Mouse (Mus musculus) brain, adult 2 months (tissue): ENCODE results near the gene Cckar.

Experiments
- DNase-seq: peaks from one replicate; pipeline ENCODE4 v3.0.0; 2011; ENCODE audit warnings: low read depth, low spot score

Cckar gene

DNA sequence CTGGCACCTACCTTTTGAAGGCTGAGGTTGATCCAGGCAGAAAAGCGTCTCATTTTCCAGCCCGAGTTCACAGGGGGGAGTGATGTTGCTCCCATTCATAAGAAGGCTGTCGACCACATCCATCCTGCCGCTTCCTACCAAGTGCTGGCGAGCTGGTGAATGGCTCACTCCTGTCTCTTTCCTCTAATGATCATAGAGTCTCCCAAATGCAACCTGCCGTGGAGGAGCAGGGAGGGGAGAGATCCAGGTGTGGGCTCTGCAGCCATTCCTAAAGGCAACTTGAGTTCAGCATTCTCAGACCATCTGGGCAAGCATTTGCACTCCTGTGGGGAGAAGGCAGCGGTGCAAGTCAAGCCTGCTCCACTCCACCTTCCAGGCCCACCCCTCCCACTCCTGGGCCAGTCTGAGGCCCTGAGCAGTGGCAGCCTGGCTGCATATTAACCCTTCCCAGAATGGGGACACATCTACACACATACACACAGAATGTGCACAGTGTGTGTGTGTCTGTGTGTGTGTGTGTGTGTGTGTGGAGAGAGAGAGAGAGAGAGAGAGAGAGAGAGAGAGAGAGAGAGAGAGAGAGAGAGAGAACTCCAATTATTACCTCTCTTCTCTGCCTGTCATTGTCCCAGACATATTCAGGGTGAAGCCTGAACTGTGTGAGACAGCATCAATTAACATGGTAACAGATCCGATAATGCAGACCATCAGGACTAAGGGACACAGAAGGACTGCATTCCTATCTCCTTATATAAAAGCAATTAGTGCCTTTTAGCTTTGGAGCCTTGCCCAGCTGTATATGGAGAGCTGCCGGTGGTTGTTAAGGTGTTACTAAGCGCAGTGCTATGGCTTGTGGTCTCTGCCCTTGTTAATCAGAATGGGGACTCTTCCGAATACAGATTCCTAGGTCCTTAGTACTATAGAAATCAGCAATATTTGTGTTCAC, at the start of gene Cckar:
Gene Cckar, minus strand, starts transcription at position 471 of the 943 bp plus-strand sequence.
- no peak for DNase-seq

DNA sequence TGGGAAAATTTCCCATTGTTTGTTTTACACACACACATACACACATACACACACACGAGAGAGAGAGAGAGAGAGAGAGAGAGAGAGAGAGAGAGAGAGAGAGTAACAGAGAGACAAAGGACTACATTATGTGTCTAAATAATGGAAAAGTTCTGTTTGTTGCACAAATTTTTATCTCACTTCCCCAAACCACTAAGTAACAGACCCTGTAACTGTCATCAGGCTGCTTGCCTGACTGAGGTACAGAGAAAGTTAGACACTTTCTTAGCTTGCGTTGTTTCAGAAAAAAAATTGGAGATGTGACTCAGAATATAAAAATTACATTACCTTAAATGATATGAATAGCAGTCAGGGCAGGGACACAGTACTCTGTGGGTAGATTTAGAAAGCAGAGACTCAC, 36.6 kb upstream of the Cckar start:
- DNase-seq = no peak

DNA sequence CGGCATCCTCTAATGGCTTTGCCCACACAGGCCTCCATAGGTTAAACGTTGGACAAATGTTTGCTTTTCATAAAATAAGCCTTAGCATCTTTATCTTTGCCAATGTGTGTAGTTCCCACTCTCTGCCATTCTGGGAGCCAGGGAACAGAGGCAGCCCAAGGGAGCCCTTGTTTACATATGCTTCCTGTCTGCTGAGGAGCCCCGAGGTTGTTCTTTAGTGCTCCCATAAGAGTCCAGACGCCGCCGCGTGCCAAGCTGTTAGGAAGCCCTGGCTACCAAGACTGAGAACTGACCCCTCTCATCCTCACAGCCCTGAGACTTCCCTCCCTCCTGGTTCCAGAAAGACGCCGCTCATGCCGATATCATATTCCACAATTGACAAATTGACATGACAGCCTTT, 25.4 kb upstream of the Cckar start:
- DNase-seq = no peak

DNA sequence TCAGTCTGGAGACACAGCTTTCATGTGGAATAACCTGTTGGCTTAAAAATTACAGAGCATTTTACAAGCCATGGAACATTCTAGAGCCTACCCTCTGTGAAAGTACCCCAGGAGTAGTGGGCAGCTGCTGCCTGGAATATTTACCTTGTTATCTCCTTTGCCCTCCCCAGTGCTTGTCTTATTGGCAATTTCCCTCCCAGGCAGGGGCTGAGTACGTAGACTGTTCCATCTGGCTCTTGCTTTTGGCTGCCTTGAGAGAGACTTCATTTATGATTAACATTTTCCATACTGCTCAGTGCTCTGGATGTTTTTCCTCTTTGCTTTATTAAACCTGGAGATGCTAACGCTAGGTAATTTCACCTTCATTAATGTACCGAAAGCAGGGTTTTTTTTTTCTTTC, 20.1 kb upstream of the Cckar start:
- no peak for DNase-seq

DNA sequence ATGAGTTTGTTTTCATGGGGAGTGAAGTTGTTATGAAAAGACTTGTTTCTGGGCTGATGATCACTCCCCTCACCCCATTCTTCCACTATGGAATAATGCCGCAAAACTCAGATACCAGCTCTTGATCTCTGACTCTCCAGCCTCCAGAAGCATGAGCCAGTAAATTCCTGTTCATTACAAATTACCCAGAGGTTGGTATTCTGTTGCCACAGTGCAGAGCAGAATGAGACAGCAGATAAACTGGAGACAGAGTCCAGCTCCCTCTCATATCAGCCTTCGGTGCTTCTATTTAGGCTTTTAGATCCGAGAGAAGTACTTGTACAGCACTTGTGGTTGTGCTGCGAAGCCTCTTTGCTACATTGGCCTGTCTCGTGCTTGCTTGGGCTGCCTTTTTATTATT, 18.5 kb upstream of the Cckar start:
- no peak for DNase-seq

- DNase-seq = no peak
These were observed 9.0 kb upstream of the Cckar start for GRCm38 (mm10) chr5:53716462-53716861.

DNA sequence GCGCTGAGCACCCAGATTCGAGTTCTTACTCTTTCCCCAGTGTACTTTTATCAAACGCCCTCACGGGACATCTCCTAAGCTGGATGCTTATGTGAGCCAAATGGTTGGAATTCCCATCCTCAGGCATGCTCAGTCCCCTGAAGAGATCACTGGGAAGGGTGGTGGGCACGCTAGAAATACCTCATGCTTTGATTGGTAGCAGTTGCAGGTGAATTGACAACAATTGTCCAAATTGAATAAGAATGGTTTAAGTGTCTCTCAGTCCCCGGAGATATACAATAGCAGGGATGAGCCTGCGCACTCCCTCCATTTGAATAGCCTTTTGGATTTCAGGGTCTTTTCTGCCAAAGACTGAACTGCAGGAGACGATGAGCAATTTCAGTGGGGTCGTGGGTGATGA, 3.8 kb upstream of the Cckar start:
- no peak for DNase-seq

DNA sequence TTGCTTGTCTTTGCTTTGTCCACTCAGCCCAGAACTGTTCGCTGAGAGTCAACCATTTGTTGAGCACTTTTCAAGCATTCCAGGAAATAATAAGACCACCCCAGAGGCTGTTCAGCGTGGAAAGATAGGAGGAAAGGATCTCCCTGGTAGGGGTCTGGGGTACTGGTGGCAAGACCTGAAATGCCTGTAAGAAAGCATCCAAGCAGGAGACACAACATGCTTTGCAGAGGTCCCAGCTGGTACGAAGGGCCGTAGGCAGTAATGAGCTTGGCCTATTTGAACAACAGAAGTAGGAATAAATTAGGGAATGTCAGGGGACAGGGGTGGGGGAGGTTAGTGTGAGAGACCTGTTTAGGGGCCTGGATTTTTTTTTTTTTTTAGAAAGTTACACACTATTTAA, 686 bp upstream of the Cckar start:
- no peak for DNase-seq

- DNase-seq = peak; percentile 13
These were observed 4.8 kb downstream of the Cckar start for GRCm38 (mm10) chr5:53702686-53703085.

DNA sequence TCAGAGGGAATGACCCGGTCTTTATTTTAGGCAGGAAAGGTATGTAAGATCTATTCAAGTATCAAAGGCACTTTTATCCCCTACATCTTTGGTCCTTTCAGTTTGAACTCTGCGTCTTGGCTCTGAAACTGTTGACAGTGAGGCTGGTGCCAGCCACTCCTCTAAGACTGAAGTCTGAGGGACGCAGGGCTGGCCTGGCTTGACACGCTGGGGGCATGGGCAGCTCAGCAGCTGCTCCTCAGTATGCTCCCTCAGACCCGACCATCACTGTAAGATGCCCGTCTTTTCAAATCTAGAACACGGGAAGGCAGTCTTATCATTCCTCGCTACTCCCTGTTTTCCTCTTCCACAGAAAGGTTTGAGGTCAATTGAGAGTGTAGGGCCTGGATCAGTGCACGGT, 9.7 kb downstream of the Cckar start:
- no peak for DNase-seq

GRCm38 (mm10) chr5:53696701-53697100, 10.8 kb downstream of the Cckar start:
- DNase-seq = no peak

DNA sequence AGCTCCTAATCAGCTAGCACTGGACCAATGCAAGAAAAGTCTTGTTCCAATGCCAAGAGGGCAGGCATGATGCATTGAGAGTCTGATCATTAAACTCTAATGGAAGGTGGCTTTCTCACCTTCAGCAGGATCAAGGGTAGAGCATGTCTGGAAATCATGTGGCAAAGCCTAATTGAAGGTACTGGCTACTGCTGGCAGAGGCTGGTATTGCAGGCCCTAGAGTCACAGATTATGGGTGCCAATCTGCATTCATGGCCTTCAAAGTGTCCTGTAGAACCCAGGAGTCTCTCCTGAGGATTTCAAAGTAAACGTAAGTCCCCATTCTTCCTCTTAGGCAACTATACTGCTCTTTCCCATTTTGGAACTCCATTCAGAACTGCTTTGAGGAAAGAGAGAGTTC, 14.8 kb downstream of the Cckar start:
- DNase-seq = no peak

DNA sequence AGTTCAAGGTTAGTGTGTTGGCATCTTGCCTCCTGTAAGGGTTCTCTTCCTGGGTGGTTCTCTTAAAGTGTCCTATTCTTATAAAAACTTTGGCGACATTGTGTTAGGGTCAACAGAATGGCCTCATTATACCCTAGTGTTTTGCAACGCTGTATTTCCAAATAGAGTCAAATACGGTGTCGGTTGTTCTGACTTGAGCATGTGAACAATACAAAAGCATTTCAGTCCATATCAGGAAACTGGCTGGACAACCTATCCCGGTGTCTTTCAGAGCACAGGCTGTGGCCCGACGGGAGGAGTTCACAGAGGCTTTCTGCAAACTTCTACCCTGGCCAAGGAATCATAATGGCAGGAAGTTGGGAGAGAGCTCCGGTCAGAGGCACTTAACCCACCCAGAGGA, 15.4 kb downstream of the Cckar start:
- no peak for DNase-seq

GRCm38 (mm10) chr5:53691577-53691976, 15.9 kb downstream of the Cckar start:
- no peak for DNase-seq

- DNase-seq = no peak
These were observed 19.2 kb downstream of the Cckar start for GRCm38 (mm10) chr5:53688326-53688725.

DNA sequence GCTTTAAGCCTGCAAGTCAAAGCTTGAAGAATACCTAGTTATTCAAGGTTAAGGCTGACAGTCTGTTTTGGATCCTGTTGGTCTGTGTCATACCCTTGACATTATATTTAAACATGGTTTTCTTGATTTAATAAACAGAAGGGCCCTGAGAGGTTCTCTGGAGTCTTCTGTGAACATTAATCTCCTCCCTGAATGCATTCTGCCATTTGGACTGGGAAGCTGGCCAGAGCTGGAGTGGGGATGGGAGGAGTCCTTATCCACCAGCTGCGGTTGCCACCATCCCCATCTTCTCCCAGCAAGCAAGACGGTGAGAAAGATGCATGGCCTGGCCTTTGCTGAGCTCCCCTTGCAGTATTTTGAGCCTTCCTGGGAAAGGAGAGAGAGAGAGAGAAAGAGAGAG, 21.1 kb downstream of the Cckar start:
- no peak for DNase-seq

DNA sequence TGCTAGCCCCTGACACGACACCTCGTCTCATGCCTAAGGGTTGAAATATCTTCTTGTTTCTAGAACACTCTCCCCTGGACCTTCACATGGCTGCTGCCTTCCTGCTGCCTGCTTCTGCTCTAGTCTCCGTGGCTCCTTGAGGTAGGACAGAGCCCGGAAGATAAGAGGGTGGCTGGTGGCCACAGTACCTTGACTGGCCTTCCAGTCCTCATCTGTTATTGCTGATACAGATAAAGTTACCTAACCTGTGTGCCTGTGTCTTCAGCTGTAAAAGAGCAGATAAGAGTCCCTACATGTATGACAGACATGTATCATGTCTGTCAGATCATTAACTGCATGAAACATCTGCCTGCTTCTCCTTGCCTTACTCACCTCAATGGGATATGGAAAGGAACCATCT, 21.9 kb downstream of the Cckar start:
- DNase-seq = no peak

- no peak for DNase-seq
These were observed 23.1 kb downstream of the Cckar start for GRCm38 (mm10) chr5:53684417-53684816.

DNA sequence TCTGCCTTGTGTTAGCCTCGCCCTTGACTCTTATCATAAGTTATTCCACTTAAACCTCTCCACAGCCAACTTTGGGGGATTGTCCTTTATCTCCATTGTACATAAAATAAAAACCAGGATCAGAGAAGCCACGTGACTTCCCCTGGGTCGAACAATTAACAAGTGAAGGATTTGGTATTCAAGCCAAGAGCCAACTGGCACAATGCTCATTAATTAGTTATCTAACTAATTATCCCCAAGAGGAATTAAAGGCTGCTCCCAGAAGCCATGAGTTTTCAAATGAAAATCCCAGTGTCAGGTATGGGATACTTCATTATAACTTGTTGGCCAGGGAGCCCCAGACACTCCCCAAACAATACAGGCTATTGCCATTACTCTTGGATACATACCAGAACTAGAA, 23.6 kb downstream of the Cckar start:
- DNase-seq = no peak

DNA sequence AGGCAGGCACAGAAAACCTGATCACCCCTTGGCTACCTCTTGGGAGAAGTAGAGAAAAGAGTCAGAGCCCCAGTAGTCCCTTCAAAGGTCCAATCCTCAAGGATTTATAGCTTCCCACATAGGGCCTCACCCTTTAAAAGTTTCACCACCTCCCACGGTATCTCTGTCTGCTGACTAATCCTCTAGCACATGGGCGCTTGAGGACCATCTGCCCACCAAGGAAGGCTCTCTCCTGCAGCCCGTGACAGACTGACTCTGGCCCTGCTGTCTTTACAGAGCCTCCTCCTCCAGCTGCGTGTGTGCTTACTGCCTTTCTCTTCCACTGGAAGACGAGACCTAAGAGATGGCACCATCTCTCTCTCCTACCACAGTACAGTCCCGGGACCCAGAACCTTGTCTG, 27.9 kb downstream of the Cckar start:
- peak; percentile 76 for DNase-seq

DNA sequence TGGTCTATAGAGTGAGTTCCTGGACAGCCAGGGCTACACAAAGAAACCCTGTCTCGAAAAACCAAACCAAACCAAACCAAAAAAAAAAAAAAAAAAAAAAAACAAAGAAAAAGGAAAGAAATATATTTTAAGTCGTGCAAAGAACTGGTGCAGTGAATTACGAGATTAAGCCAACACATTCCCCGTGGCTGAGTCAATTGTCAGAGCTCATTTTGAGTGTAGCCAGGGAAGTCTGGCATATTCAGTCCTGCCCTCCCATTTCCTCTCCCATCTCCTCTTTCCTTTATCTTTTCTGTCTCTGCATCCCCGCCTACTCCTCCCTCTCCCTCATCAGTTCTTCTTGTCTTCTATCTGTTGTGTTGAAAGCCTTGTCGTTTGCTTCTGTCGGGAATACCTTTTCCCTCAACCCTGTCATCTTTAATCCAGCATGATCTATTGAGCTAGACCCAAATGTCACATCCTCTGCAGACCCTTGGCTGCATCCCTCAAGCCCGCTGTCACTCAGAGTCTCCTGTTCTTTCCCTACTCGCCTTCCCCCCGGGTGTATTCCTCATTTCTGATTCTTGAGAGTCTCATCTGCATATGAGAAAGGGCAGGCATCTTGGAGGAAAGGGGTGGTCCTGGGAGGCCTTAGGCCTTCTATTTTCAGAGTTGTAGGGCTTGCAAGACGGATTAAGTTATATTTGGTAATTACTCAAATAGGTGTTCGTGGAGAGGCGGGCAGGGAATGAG, 29.3 kb downstream of the Cckar start:
- peak; percentile 14 for DNase-seq

GRCm38 (mm10) chr5:53676671-53677070, 30.8 kb downstream of the Cckar start:
- DNase-seq = no peak
